Mouse (Mus musculus) embryonic fibroblast, embryonic 13.5 days (primary cell): ENCODE measurements around the gene Zfp541. TPM values are rescaled to one million over a fixed set of nuclear protein-coding genes. Genes with fewer than 3 reads are reported as not detected.
A peak's percentile ranks its signal among the peaks of the same experiment; 100 is the strongest.

Experiments
- H3K27ac ChIP-seq: 2 replicates; pipeline ENCODE4 v1.5.1; 2012; ENCODE audit warnings: low read length, control low read depth, inconsistent platforms; ENCODE audit not compliant: insufficient read depth
- H3K4me1 ChIP-seq: 2 replicates; pipeline ENCODE4 v1.6.1; 2011; ENCODE audit warnings: low read length; ENCODE audit not compliant: control insufficient read depth, insufficient read depth
- H3K4me3 ChIP-seq: 2 replicates; pipeline ENCODE4 v1.5.1; 2011; ENCODE audit warnings: mild to moderate bottlenecking, control low read depth, low read length; ENCODE audit not compliant: insufficient read depth
- CTCF ChIP-seq: IDR thresholded peaks from 2 replicates; pipeline ENCODE4 v1.5.1; 2011; ENCODE audit warnings: mild to moderate bottlenecking, control low read depth, low read length, moderate library complexity, borderline replicate concordance; ENCODE audit not compliant: insufficient read depth
- POLR2A ChIP-seq: IDR thresholded peaks from 2 replicates; pipeline ENCODE4 v1.6.1; 2011; ENCODE audit warnings: low read depth, mild to moderate bottlenecking, control low read depth, low read length, moderate library complexity
- polyA plus RNA-seq: library from polyadenylated mRNA; stranded (reverse); fragments of >200 nt; gene quantifications from 2 replicates; pipeline ENCODE4 v1.2.4, GENCODE M21; 2011; ENCODE audit warnings: low read depth; ENCODE audit not compliant: missing spikeins, insufficient read length

Zfp541 gene
- polyA plus RNA-seq, 1 experiment, result not detected

- H3K4me3 ChIP-seq, result no peak overlapping the region
- no peak for TF ChIP-seq POLR2A
- no peak for TF ChIP-seq CTCF
- no peaks in the 10 kb centered on the region for H3K4me1 ChIP-seq
- no peak overlapping the region for H3K27ac ChIP-seq
These were observed 64.2 kb downstream of the Zfp541 start for GRCm38 (mm10) chr7:16125829-16126228.

- Histone ChIP-seq H3K4me1 (no peaks in the 10 kb centered on the region), H3K4me3 (no peak overlapping the region), H3K27ac (no peak overlapping the region)
- TF ChIP-seq CTCF (no peak), POLR2A (no peak)
These were observed 66.7 kb downstream of the Zfp541 start for GRCm38 (mm10) chr7:16128344-16128743.

GRCm38 (mm10) chr7:16128899-16129298 is 67.3 kb downstream of the Zfp541 start:
- TF ChIP-seq POLR2A, result no peak
- no peak for TF ChIP-seq CTCF
- Histone ChIP-seq H3K4me1 (no peaks in the 10 kb centered on the region), H3K4me3 (no peak overlapping the region), H3K27ac (no peak overlapping the region)

GRCm38 (mm10) chr7:16129421-16129845 is 67.8 kb downstream of the Zfp541 start, which contains the start of gene Slc8a2:
TSS of gene Slc8a2 (plus strand) at chr7:16129826.
- H3K4me3 ChIP-seq, result peak within 1 kb of the TSS; percentile 1; the same call in 1 of the 2 replicates
- no peaks in the 10 kb centered on the region for H3K4me1 ChIP-seq
- no peak within 1 kb of the TSS for H3K27ac ChIP-seq
- no peak for TF ChIP-seq POLR2A

- no peak overlapping the region for H3K27ac ChIP-seq
These were observed 68.5 kb downstream of the Zfp541 start for GRCm38 (mm10) chr7:16129846-16130691.

GRCm38 (mm10) chr7:16130956-16131634 is 69.5 kb downstream of the Zfp541 start:
- Histone ChIP-seq H3K4me1 (no peaks in the 10 kb centered on the region), H3K4me3 (no peak overlapping the region), H3K27ac (no peak overlapping the region)
- TF ChIP-seq POLR2A (no peak), CTCF (no peak)

More at GRCm38 (mm10) chr7:16129846-16130691, 68.5 kb downstream of the Zfp541 start:
- H3K4me3 ChIP-seq, result peak overlapping the region; percentile 1; the same call in 1 of the 2 replicates
- TF ChIP-seq CTCF, result no peak
- no peak for TF ChIP-seq POLR2A
- H3K4me1 ChIP-seq, result no peaks in the 10 kb centered on the region

GRCm38 (mm10) chr7:16132161-16132581 is 70.6 kb downstream of the Zfp541 start:
- Histone ChIP-seq H3K4me1 (no peaks in the 10 kb centered on the region), H3K4me3 (no peak overlapping the region), H3K27ac (no peak overlapping the region)
- no peak for TF ChIP-seq CTCF
- TF ChIP-seq POLR2A, result no peak

GRCm38 (mm10) chr7:16132926-16133325 is 71.3 kb downstream of the Zfp541 start:
- TF ChIP-seq POLR2A (no peak), CTCF (no peak)
- H3K27ac ChIP-seq, result no peak overlapping the region
- H3K4me3 ChIP-seq, result no peak overlapping the region
- H3K4me1 ChIP-seq, result no peaks in the 10 kb centered on the region

GRCm38 (mm10) chr7:16133691-16134090 is 72.1 kb downstream of the Zfp541 start:
- Histone ChIP-seq H3K4me3 (no peak overlapping the region), H3K27ac (no peak overlapping the region), H3K4me1 (no peaks in the 10 kb centered on the region)
- no peak for TF ChIP-seq POLR2A
- no peak for TF ChIP-seq CTCF

- H3K27ac ChIP-seq, result no peak overlapping the region
- H3K4me1 ChIP-seq, result no peaks in the 10 kb centered on the region
- H3K4me3 ChIP-seq, result no peak overlapping the region
- no peak for TF ChIP-seq POLR2A
- TF ChIP-seq CTCF, result no peak
These were observed 73.4 kb downstream of the Zfp541 start for GRCm38 (mm10) chr7:16134951-16135392.

Other genes with a start within 250 kb of the Zfp541 start
- gene Obox6, start 222.1 kb upstream of the Zfp541 start, polyA plus RNA-seq, result not detected in 2 replicates
- gene Crx, start 181.8 kb upstream of the Zfp541 start, polyA plus RNA-seq, result not detected in 2 replicates
- not detected in 2 replicates for gene Crxos, start 179.2 kb upstream of the Zfp541 start, polyA plus RNA-seq
- 382 and 390 TPM in 2 replicates for gene Selenow, start 139.4 kb upstream of the Zfp541 start, polyA plus RNA-seq
- gene Nop53, start 115.7 kb upstream of the Zfp541 start, polyA plus RNA-seq, result 87.7 and 98.1 TPM in 2 replicates
- 136 and 191 TPM in 2 replicates for gene Ehd2, start 94.2 kb upstream of the Zfp541 start, polyA plus RNA-seq
- gene Bicra, start 13.9 kb upstream of the Zfp541 start, polyA plus RNA-seq, result 10.8 and 12.1 TPM in 2 replicates
- 150 and 185 TPM in 2 replicates for gene Napa, start 36.6 kb downstream of the Zfp541 start, polyA plus RNA-seq
- 13.9 TPM in 2 replicates for gene Kptn, start 58.1 kb downstream of the Zfp541 start, polyA plus RNA-seq
- gene Slc8a2, start 68.0 kb downstream of the Zfp541 start, polyA plus RNA-seq, result 0.35 TPM in 1 of 2 replicates, not detected in the other
- gene Meis3, start 113.3 kb downstream of the Zfp541 start, polyA plus RNA-seq, result 22.4 and 23.8 TPM in 2 replicates
- 6.6 and 8.4 TPM in 2 replicates for gene Dhx34, start 160.2 kb downstream of the Zfp541 start, polyA plus RNA-seq
- 0.19 TPM in 1 of 2 replicates, not detected in the other for gene C5ar2, start 182.3 kb downstream of the Zfp541 start, polyA plus RNA-seq
- 0.60 and 5.3 TPM in 2 replicates for gene C5ar1, start 197.7 kb downstream of the Zfp541 start, polyA plus RNA-seq
- 11.1 and 11.6 TPM in 2 replicates for gene Inafm1, start 211.8 kb downstream of the Zfp541 start, polyA plus RNA-seq
- 66.0 and 70.9 TPM in 2 replicates for gene Ccdc9, start 225.0 kb downstream of the Zfp541 start, polyA plus RNA-seq
- 15.8 and 19.9 TPM in 2 replicates for gene Bbc3, start 246.6 kb downstream of the Zfp541 start, polyA plus RNA-seq